Mouse (Mus musculus): Measurements from ENCODE around the gene Tcea3.

Tcea3 gene

GRCm38 (mm10) chr4:136320016-136320415, 72.5 kb downstream of the Tcea3 start:
- in situ Hi-C loops (cut with MboI), result no loop called here

GRCm38 (mm10) chr4:136324226-136324625, 76.7 kb downstream of the Tcea3 start:
- in situ Hi-C loops (cut with MboI), result no loop called here

Measured in mature B cell (primary cell).